Mouse (Mus musculus) mouse trophoblast stem cell (cell line): ENCODE data around the gene Ndufs3.
"Not testable (repeated sequence)": the region's sequence is repeated elsewhere in the genome, so short reads cannot be mapped to it uniquely, and the experiment has no call there.

Experiments used
- in situ Hi-C, 2 experiments: fragments of 300-500 bp; cut with MseI, MboI; formaldehyde crosslinking; loops; 2 replicates in 1 of 2; 3 replicates in 1 of 2; pipeline ENCODE4 v1.15.1; 2025

Gene Ndufs3

DNA sequence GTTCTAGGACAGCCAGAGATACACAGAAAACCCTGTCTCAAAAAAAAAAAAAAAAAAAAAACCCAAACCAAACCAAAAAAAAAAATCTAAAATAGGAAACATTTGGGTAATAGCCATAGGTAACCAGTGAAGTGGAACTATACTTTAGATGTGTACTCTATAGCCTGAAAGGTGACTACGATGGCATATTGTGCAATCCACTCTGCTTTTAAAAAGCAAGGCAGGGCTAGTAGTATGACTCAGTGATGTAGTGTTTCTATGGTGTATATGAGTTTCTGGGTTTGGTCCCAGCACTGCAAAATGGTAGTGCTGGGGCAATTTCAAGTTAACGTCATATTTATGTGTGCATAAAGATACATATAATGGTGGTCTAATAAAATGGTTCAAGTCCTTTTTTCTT is 2.1 kb upstream of the Ndufs3 start:
- in situ Hi-C loops = no loop called here

DNA sequence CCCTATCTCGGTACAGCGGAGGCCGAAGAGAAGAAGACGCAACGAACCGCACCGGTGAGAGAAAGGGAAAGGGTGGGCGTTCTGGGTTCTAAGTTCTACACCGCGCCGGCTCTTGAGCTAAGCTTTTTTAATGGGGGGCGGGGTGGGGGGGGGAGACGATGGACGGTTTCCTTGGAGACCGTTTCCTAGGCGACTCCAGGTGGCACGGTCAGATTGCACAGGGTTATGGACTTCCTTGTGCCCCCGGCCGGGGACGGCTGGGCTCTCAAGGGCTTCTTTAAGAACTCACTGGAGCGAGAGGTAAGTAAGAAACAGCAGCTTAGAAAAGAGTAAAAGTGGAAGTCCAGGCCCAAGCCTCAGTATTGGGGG is 213 bp upstream of the Ndufs3 start:
- in situ Hi-C loops = no loop called here

DNA sequence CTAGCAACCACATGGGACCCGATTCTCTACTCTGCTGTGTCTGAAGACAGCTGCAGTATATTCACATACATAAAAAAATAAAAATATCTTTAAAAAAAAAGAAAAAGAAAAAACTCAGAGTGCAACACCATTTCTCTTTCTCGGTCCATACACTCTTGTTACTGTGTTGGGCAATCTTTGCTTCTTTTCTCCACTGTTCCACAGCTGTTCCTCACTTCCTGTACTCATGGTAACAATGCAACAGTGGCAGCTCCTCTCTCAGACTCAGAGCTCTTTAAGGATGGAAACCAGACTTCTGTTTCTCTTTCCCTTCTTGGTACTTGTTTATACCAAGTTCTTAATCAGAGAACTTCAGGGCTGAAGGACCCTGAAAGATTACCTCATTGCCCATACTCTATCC is 1.2 kb downstream of the Ndufs3 start:
- in situ Hi-C loops = no loop called here

DNA sequence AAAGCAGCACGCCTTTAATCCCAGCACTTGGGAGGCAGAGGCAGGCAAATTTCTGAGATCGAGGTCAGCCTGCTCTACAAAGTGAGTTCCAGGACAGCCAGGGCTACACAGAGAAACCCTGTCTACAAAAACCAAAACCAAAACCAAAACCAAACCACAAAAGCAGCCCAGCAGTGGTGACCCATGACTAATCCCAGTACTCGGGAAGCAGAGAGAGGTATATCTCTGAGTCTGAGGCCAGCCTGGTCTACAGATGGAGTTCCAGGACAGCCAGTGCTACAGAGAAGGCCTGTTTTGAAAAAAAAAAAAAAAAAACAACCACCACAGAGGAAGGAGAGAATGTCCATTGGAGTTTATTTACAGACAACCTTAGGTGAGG is 10.3 kb downstream of the Ndufs3 start:
- in situ Hi-C loops = not testable (repeated sequence)

DNA sequence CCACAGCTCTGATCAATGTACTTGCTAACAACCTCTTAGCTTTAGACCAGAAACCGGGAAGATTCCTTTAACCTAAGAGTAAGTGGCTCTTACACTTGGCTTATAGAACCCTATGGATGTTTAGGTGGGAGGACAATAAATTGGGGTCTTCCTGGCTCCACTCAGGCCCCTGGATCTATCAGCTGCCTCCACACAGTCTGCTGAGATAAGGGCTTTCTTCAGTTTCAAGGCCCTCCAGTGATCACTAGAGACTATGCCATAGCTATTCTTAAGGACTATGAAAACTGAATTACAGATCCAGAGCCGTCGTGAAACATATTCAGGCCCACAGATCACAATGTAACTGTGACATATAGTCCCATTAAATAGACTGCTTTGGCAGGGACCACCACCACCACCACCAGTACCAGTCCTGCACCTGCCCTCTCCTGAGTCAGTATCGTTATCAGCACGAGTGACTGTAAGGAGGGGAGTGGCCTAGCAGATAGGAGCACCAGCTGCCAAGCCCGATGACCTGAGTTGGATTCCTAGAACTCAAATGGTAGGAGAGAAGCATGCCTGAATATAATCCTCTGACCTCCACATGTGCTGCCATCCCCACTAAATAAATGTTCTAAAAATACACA is 10.8 kb downstream of the Ndufs3 start:
- in situ Hi-C loops = no loop called here

DNA sequence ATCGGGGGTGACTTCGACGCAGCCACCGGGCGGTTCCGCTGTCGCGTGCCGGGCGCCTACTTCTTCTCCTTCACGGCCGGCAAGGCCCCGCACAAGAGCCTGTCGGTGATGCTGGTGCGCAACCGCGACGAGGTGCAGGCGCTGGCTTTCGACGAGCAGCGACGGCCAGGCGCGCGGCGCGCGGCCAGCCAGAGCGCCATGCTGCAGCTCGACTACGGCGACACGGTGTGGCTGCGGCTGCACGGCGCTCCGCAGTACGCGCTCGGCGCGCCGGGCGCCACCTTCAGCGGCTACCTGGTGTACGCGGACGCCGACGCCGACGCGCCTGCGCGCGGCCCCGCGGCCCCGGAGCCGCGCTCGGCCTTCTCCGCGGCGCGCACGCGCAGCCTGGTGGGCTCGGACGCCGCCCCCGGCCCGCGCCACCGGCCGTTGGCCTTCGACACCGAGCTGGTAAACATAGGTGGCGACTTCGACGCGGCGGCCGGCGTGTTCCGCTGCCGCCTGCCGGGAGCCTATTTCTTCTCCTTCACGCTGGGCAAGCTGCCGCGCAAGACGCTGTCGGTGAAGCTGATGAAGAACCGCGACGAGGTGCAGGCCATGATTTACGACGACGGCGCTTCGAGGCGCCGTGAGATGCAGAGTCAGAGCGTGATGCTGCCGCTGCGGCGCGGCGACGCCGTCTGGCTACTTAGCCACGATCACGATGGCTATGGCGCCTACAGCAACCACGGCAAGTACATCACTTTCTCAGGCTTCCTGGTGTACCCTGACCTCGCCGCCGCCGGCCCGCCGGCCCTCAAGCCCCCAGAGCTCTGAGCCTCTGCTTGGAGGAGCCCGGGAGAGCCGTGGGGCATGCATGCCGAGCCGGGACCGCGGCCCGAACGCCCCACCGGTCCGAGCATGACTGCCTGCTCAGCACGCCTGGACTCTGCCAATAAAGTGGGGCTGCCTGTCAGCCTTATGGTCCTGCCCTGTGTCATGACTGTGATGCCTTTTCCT is 14.8 kb downstream of the Ndufs3 start:
- in situ Hi-C loops = no loop called here

DNA sequence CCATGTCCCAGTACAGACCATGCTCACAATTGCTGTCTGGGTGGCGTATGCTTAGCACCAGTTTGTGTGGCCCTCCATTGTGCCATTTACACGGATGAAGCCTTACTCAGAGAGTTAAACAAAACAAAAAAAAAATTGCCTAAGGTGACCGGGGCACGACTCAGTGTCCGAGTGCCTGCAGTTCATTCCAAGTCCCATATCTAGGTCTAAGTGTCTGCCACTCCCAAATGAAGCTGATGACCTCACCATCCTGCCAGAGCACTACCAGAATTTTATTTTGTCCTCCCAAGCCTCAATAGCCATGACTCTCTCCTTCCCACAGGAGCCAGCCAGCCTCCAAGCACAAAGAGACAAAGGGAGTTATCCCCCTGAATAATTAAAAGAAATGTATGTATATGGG is 17.0 kb downstream of the Ndufs3 start:
- in situ Hi-C loops = no loop called here

DNA sequence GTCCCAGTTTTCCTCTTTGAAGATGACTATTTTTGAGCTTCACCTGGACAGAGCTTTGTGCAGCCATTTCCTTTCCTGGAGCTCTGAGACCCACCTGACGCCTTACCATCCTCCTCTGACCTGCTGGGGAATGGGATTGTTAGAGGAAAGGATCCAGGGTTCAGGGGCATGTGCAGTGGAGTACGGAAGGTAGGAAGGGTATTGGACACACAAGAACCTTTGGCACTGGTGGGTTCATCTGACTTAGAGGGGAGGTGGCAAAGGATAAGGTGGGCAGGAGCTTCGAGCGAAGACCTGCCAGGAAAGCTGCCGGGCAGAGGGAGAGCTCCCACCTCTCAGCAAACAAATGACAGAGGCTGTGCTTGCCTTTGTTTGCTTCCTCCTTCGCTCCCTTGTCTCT is 18.2 kb downstream of the Ndufs3 start:
- in situ Hi-C loops = no loop called here

DNA sequence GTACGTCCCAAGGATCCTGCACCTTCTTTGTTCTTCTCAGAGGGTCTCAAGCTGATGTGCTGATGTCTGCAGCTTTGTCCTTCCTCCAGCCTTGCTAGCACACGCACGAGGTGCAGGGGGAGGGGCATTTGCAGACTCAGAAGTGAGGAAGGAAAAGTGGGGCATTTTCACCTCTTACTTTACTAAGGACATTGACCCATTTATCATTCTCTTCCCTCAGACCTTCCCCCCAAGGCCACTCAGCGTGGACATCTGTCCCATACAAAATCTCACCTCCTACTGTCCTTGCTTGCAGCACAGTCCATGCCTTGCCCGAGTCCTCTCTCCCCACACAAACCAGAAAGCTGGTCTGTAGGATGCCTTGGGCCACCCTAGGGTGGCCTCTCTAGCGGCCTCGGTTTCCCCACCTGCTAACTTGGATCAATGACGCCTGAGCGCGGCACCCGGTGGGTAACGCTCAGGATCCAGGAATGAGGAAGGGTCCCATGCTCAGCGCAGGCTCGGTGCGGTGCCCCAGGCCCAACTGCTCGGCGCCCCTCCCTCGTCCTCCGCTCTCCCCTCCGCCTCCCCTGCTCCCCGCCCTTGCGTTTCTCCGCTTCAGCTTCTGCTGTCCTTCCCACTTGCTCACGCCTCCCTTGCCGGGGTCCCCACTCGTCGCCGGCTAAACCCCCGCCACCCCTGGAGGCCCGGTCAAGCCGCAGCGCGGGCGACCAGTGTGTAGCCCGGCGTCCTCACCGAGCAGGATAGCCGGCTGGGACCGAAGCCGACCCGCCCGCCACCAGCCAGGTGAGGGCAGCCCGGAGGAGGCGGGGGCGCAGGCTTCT is 19.2 kb downstream of the Ndufs3 start, which contains the start of gene C1qtnf4:
C1qtnf4 (plus strand) TSS at position 643 of the 824 bp plus-strand sequence.
- in situ Hi-C loops = no loop called here

DNA sequence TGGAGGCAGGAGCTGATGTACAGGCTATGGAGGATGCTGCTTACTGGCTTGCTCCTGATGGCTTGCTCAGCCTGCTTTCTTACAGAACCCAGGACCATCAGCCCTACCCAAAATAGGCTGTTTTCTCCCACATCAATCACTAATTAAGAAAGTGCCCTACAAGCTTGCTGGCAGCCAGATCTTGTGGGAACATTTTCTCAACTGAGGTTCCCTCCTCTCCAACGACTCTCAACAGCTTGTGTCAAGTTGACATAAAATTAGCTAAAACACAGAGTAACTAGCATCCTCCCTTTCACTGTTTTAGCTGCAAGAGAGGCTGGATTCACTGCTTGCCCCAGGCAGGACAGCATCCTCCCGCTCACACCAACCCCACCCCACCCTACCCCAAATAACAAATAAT is 22.8 kb downstream of the Ndufs3 start:
- in situ Hi-C loops = no loop called here

DNA sequence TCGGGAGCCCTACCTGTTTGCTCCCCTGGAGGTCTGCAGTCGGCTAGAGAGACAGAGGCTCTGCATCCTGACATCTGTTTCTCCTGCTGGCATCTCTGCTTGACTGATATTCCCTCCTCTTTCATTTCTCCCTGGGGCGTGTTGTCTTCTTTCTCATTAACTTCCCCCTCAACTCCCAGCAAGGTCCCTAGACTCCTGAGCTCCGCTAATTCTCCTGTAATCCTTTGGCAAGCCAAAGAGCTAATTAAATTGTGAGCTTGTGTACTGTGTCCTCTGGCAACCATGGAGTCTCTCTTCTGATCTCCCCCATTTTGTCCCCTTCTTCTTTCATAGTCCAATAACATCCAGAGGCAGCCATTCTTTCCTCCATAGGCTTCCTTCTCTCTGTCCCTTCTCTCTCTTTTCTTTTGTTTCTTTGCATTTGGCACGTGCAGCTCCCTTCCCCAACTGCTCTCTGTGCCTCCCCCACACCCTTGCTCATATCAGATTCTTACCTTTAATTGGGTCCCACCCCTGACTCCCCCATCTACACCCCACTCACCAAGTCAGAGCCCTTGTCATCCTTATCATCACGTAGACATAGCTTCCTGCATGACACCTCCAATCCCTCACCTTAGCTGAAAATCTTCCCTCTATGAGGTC is 24.4 kb downstream of the Ndufs3 start:
- in situ Hi-C loops = no loop called here

DNA sequence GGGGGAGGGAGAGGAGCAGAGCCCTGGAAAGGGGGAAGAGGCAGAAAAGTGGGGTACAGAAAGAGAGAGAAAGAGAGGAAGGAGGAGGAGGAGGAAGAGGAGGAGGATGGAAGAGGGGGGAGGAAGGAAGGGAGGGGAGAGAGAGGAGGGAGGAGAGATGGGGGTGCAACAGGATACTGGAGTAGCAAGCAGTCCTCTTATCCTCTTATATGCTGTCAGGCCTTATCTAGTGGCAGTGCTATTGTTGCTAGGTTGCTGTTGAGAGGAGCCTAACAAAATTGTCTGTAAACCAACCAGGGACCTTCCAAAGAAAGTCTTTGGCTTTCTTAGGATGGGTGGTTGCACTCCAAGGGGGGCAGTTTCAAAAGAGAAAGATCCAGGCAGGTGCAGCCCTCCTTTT is 25.2 kb downstream of the Ndufs3 start:
- in situ Hi-C loops = no loop called here

DNA sequence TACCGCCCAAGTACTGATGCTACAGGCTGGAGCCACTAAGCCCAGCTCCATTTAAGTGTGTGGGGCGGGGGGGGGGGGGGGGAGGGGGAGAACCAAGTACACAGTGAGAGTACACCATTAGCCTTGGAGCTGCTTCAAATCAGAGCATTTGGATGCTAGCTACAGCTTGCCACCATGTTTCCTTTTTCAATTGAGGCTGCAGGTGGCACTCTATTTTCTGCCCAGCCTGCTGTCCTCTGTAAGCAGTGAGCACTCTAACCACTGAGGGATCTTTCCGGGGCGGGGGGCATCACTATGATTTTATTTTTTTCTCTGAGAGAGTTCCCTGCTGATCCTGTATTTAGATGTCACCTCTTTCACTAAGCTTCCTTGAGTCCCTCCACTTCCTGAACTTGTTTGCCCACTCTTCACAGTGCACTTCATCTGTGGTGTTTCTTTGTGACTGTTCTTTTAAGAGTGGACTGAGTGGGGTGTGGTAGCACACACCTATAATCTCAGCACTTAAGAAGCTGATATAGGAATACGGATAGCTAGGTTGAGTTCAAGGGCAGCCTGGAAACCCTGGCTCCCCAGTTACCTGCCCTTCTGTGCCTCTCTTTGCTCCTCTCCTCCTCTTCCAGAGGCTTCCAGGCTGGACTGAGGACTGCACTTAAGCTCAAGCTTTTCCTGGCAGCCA is 26.9 kb downstream of the Ndufs3 start:
- in situ Hi-C loops = no loop called here

DNA sequence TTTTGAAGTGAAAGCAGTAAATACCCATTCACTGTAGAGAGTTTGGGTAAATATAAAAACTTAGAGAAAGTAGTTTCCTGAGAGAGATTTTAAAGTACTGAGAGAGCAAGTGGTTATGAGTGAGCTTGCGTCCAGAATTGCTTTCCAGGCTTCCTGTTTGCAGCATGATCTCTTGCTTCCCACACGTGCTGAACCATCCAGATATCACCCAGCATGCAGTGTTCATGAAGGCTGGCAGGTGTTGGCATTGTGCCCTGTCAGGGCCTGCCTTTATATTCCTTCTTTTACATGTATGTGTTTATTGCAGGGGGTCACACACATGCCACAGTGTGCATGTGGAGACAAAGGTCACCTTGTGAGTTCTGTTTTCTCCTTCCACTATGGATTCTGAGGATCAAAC is 29.4 kb downstream of the Ndufs3 start:
- in situ Hi-C loops = no loop called here

DNA sequence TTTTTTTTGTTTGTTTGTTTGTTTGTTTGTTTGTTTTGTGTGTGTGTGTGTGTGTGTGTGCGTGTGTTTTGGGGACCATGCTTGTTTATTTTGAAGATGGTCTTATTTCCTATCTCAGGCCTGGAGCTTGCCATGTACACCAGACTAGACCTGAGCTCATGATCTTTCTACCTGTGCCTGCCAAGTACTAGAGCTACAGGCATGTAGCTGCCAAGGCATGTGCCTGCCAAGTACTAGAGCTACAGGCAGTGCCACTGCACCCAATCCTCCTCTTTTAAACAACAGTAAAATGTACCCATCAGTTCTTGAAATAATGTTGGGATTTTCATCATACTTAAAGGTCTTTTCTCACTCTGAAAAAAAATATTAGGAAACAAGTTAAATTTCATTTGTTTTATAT is 30.6 kb downstream of the Ndufs3 start:
- in situ Hi-C loops = no loop called here

DNA sequence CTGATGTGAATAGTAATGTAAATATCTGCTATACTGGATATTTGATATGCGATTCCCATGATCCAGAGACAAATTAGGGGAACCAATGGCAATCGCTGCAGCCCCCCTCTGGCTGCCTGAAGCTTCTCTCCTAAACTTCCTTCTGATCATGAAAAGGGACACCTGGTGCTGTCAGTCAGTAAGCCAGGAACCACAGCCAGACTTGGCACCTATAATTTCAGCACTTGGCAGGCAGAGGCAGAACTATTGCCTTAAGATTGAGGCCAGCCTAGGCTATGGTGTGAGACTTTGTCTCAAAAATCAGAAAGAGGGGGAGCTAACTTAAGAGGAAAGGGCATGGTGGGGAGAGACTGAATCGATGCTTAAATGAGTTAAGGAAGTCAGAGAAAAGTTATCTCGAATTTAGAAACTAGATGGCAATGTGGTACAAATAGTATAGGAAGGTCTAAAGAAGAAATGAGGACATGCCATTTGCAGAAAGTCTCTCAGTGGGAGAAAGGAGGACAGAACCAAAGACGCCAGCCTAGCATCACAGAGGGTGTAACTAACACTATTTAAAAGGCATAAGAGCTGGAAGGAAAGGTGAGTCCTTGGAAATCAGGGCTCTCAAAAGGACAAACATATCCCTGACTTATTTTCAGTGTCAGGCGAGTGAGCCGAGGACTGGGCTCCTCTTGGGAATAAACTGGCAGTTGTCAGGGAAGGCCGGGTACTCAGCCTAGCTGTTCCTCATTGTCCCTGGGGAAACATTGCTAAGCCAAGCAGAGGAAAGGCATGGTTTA is 33.3 kb downstream of the Ndufs3 start:
- in situ Hi-C loops = no loop called here

DNA sequence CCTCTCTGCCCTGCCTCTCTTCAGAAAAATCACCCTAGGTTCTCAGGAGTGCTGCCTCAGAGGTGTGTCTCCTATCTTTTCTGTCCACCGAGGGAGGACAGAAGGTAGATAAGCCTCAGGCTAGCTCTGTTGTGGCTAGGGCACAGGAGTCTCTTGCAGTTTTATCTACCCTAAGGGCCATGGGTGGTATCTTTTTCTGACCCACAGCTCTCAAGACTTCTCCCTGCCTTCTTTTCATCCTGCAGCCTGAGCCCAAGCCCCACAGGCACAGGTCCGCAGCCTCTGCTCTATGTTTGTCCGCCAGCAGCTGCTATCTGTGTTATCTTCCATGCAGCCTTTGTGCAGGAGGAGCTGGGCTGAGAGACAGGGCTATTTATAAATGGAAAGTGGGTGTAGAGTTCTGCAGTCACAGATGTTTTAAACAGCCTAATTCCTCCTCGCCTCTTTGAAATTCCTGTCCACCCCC is 34.5 kb downstream of the Ndufs3 start:
- in situ Hi-C loops = no loop called here

DNA sequence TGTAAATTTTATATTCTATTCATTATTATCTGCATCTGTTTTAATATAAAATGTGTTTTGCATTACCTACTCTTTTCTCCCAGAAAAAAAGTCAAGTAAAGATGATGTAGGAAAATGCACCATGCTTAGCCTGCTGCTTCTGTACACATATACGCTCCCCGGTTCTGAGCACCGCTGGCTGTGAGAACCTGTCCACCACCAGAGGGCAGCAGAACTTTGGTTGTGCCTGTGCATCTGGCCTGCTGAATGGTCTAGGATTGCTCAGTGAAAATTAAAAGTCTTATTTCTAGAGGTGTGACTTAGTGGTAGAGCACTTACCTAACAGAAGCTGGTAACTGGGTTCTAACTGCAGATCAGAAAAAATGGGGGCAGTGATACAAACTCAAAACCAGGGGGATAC is 38.1 kb downstream of the Ndufs3 start:
- in situ Hi-C loops = no loop called here

DNA sequence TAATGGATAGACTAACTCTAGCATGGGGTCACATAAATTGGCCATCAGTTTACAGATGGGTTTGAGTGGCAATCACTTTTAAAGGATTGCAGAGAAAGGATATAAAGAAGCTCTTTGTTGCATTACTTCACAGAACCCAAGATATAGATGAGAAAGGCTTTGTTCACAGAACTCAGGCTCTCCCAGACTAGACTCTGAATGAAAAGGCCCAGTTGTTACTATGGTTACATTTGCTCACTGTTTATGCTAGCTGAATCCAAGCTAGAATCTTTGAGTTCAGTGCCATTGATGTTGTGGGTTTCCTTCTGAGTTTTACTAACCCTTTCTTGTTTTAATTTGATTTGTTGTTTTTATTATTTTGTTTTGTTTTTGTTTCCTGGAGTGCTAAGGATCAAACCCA is 40.4 kb downstream of the Ndufs3 start:
- in situ Hi-C loops = no loop called here

DNA sequence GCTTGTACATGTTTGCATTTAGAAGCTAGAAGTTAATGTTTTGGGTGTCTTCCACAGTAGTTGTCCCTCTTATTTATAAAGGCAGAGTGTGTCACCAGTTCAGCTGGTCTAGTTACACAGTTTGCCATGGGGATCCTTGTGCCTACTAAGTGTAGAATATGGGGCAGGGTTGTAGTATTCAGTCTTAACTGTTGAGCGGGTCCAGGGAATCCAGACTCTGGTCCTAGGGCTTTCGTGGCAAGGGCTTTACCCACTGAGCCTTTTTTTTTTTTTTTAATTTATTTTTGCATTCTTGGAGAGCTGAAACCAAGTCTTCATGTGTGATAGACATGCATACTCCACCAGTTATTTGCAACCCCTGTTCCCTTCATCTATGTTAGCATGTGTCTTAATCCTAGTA is 43.1 kb downstream of the Ndufs3 start:
- in situ Hi-C loops = no loop called here
